Mouse (Mus musculus) heart, postnatal 36 days (tissue): Measurements from ENCODE around the gene Klhdc1. TPM values are rescaled to one million over a fixed set of nuclear protein-coding genes. Genes with fewer than 3 reads are reported as not detected.

Experiments
- DNase-seq, 2 experiments: peaks; one replicate each; pipeline ENCODE4 v3.0.0; 2021 to 2022
- intact Hi-C: fragments of 180-260 bp; cut with DNase I; formaldehyde crosslinking; loops from one replicate; pipeline ENCODE4 v1.15.1; 2025
- total RNA-seq, 2 experiments: library from RNA; stranded (reverse); gene quantifications; 2 replicates each; pipeline ENCODE4 v1.2.3; 2021

Klhdc1 gene
- total RNA-seq, 2 experiments from 2014 or later: 35.7 to 37.2 TPM

DNA sequence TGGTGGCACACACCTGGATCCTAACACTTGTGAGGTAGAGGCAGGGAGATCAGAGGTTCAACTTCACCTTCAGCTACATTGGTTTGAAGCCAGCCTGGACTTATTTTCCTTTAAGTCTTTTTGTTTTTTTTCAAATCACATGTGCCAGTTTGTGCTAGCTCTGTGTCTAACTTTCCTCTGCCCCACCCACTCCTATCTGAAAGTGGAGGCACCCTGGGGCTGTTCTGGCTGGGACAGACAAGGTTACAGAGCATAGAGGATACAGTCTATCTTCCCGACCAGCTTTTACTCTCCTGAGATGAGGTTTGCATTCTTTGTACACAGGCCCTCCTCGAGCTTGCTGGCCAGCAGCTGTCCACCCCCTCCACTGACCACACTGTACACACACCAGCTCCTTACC lies 52.8 kb downstream of the Klhdc1 start:
- no peak for DNase-seq
- intact Hi-C loops: no loop called here

DNA sequence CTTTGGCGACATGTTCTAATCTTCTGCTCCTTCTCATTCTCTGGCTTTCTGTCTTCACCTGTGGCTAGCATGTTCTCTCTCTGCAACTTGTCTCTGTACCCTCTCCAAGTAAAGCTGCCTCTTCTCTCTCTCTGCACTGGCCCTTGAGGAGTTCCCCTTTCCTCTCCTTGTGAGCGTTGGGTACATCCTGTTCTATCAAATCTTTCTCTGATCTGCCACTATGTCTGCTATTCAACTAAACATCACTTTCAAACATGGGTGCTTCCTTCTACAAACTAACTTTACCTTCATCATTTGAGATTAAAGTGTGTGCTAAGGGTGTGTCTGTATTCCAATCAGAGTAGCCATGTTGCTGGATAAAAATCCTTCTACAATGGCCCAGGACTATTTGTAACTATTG lies 54.0 kb downstream of the Klhdc1 start:
- intact Hi-C loops: loop anchor here (5.0 kb wide), 2 partner anchors 68 to 98 kb away; partner anchors contain the start of genes Dnaaf2, Gm49383 and Pole2

DNA sequence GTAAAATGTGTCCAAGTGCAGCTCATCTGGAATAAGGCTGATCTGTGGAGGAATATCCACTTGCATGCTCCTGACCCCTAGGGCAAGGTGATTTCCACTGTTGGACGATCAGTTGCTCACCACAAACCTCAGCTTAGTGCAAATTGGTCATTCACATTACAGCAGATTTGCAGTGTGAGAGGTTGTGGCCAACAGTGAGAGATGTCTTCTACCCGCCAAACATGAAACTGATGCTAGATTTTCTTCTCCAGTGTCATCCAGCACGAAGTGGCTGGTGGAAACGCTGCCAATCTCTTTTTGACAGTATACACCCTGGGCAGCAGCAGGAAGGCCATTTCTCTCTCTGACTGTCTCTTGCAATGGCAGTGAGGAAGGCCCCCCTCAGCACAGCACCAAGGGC lies 54.7 kb downstream of the Klhdc1 start:
- intact Hi-C loops: loop anchor here (2.0 to 5.0 kb wide), 3 partner anchors 55 to 98 kb away; partner anchors contain the start of genes Dnaaf2, Gm49383, Klhdc1 and Pole2
- no peak for DNase-seq

More for the DNA sequence above, 54.0 kb downstream of the Klhdc1 start:
- no peak for DNase-seq

DNA sequence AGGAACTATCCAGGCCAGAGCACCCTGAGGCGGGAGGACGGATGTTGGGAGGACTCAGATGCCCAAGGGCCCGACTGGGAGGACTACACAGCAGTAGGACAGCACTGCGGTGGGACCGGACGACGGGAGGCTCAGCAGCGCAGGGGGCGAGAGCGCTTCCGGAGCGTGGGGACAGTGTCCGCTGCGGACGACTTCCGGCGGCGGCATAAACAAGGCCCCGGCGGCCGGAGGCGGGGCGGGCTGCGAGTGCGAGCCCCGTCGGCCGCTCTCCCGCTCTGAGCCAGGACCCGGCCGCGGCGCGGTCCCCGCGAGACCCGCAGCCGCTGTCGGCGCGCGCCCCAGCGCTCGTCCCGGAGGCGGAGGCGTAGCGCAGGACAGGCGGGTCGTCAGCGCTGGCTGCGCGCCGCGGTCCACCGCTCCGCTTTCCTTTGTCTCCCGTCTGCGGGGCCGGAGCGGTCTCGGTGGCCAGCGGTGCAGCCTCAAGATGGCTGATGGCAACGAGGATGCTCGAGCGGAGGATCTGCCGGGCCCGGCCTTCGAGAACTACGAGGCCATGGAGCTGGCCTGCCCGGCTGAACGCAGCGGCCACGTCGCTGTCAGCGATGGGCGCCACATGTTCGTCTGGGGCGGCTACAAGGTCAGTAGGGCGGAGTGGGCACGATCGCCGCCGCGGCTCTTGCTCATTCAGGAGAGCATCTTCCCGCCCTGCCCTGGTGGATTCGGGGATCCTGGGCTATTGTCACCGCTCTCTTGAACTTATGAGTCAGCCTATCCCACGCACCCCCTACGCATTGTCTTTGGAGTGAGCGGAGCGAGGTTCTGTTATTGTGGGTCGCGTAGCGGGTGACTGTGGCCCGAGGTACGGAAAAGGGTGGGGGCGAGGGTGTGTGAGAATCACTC lies 55.8 kb downstream of the Klhdc1 start, which contains the start of gene Klhdc2:
TSS of gene Klhdc2 (plus strand) at position 171 of the 900 bp plus-strand sequence.
- intact Hi-C loops: loop anchor here (2.0 to 5.0 kb wide), 3 partner anchors 56 to 99 kb away; partner anchors contain the start of genes Dnaaf2, Gm49383, Klhdc1 and Pole2
- peak; percentile 85 to 89 for DNase-seq

DNA sequence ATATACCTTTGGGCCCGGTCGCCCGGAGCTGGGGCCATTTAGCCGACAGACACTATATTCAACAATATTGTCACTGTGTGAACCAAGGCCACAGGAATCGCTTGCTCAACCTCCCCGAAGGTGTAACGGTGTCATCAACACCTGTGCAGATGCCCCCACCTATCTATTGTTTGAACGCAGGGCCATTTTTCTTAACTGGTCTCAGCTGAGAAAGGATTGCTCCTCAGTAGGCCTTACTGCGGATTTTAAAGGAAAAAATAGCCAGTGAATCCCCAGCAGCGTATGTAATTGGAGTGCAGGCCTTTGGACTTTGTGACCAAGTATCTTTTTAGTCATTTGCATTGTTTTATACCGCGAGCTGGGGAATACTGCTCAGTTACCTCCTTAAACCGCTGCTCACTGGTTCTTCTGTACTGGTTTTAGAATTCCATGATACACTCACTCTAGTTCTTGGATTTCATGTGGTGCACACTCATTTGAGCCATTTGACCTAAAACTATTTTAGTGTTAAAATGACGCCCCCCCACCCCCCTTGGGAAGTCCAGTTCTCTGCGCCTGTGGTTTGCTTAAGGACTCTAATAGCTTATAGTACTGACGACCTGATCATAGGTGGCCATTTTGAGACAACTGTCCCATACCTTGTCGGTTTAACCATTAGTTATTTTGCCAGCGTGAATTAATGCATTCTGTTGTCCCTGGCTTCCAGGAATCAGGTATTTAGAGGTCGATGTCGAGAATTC lies 56.6 kb downstream of the Klhdc1 start:
- DNase-seq: no peak
- intact Hi-C loops: loop anchor here (2.0 to 5.0 kb wide), 3 partner anchors 57 to 100 kb away; partner anchors contain the start of genes Dnaaf2, Gm49383, Klhdc1 and Pole2

DNA sequence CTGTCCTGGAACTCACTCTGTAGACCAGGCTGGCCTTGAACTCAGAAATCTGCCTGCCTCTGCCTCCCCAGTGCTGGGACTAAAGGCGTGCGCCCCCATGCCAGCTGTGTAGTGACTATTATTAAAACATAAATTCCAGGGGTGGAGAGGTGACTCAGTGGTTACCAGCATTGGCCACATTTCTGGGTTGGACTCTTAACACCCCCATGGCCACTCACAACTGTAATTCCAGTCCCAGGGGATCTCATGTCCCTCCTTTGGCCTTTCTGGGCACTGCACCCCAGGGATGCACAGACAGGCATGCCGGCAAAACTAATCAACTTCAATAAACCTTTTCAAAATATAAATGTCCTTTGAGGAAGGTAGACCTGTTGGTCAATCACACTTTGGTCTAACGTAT lies 57.3 kb downstream of the Klhdc1 start:
- no peak for DNase-seq
- intact Hi-C loops: loop anchor here (5.0 kb wide), 2 partner anchors 71 to 101 kb away; partner anchors contain the start of genes Dnaaf2, Gm49383 and Pole2

DNA sequence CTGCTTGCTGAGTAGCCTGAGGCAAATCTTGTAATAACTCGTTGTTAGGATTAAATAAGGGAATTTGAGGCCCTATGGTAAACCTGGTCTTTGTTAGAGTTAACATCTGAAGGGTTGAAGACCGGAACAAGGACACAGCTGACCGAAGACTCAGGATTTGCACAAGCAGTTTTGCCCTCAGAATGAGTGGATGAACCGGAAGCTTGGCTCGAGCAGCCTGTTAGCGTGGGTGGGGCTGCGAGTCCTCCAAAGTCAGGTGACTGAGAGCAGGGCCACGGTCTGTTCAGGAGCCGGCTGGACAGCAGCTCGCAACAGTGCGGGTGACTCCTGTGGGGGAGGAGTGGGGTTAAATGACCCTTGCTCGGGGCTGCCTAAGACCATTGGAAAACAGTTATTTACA lies 58.3 kb downstream of the Klhdc1 start:
- intact Hi-C loops: loop anchor here (5.0 kb wide), 2 partner anchors 72 to 102 kb away; partner anchors contain the start of genes Dnaaf2, Gm49383 and Pole2
- DNase-seq: peak; percentile 39

DNA sequence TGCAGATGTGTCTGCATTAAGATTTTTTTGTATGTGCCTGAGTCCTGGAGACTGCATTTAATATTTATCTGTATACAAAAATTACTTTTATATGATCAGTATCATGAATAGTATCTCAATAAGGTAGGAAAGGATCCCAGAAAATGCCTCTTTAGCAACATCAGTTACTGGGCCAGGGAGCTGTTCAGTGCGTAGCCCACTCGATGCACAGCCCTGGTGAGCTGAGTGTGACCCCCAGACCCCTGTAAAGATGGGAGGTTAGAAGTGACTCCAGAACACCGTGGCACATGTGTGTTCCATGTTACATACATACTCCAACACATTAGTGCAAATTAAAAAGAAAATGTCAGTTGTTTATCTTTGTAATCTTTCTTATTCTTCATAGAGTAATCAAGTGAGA lies 58.9 kb downstream of the Klhdc1 start:
- no peak for DNase-seq
- intact Hi-C loops: loop anchor here (5.0 kb wide), 2 partner anchors 73 to 103 kb away; partner anchors contain the start of genes Dnaaf2, Gm49383 and Pole2

DNA sequence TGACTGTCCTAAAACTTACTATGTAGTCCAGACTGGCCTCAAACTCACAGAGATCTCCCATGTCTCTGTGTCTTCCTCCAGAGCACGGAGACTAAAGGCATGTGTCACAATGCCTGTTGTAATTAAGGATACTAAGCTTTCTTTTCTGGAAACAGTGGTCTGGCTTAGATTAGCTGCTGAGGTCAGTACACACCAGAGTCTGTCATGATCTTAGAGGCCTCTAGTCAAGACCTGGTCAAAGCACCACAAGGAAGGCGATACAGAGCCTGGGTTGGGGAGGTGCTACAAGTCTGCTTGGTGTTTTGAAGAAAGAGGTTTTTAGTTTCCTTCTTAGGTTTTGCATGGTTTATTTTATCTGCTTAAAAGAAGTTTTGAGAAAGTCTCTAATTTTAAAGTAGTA lies 59.4 kb downstream of the Klhdc1 start:
- intact Hi-C loops: no loop called here

DNA sequence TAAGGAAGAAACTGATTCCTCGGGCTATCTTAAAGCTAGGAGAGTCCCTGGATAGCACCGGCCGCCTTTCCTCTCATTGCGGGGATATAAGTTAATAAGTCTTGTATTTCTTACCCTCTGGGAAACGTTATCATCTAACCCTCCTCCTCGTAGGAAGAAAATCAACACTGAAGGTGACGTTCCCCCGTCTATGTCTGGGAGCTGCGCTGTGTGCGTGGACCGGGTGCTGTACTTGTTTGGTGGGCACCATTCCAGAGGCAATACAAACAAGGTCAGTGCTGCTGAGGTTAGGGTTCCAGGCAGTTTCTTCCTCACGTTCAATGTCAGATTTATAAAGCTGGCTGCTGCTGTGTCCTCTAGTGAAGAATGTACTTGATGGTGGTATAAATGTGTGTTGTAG lies 61.2 kb downstream of the Klhdc1 start:
- intact Hi-C loops: no loop called here
- no peak for DNase-seq

More for the DNA sequence above, 59.4 kb downstream of the Klhdc1 start:
- no peak for DNase-seq

DNA sequence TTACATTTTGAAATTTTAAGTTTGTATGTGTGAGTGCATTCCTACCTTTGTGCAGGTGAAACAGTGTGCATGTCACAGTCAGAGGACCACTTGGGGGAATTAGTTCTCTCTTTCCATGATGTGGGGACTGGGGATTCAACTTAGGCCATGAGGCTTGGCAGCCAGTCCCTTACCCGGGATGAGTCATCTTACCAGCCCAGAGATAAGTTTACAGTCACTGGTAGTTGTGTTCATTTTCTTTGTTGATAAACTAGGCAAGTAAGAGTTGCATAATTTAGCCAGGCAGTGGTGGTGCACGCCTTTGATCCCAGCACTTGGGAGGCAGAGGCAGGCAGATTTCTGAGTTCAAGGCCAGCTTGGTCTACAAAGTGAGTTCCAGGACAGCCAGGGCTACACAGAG lies 63.1 kb downstream of the Klhdc1 start:
- intact Hi-C loops: no loop called here
- DNase-seq: no peak

DNA sequence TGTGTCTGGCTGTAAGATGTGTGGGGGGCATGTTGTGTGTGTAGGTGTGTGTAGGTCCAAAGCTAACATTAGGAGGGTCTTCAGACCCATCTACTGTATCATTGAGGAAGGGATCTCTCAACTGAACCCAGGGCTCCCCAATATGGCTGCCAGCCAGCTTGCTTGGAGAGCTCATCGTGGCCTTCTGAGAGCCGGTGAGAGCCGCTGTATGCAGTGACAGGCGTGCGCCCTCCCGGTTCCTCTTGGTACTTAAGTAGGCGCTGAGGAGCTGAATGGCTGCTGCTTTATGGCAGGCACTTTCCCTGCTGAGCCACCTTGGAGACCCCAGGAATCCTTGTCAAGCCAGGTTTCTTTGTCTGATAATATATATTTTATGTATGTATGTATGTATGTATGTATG lies 65.4 kb downstream of the Klhdc1 start:
- DNase-seq: no peak
- intact Hi-C loops: loop anchor here (5.0 kb wide), 1 partner anchor 41 kb away; no protein-coding TSS in a partner anchor

DNA sequence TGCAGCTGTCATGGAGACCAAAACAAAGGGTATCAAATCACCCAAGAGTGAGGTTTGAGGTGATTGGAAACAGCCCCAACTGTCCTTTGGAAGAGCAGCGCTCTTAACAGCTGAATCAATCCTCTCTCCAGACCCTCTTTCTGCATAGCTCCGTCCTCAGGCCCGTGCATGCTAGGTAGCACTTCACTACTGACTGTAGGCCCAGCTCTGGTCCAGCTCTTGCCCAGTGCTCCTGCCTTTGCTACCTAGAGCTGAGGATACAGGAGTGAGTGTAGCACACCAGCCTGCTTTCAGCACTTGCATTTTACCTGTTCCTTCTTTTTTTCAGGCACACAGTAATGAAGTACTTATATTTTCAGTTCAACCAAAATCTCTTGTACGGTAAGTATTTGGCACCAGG lies 68.7 kb downstream of the Klhdc1 start:
- DNase-seq: no peak
- intact Hi-C loops: loop anchor here (5.0 kb wide), 1 partner anchor 38 kb away; no protein-coding TSS in a partner anchor

DNA sequence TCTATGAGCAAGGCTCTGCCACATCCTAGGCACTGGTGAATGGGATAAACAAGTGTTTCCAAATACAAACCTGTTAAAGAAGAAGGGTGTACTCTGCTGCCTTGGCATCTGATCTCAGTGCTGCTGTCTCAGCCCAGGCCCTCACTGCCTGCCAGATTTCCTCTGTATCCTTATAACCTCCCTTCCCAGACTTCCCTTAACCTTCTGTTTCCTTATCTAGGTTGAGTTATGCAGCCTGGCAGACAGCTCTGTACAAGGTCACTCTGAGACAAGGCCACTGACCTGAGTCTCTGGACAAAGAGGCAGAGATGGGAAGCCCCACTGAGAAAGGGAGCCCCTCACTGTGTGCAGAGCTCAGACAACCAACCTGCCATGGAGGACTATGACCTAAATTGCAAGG lies 77.5 kb downstream of the Klhdc1 start:
- no peak for DNase-seq
- intact Hi-C loops: no loop called here

DNA sequence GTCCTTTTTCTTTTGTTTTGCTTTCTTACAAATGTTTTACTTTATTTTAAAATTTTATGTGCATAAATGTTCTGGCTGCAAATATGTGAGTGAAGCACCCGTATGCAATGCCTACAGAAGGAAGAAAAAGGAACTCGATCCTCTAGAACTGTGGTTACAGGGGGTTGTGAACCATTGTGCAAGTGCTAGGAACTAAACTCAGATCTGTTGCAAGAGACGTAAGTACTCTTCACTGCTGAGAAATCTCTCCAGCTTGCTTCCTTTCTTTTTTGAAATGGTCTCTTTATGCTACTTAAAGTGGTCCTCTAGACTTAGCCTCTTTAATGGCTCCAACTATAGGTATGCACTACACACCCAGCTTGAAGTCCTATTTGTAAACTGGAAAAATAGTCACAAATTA lies 90.2 kb downstream of the Klhdc1 start:
- intact Hi-C loops: no loop called here

DNA sequence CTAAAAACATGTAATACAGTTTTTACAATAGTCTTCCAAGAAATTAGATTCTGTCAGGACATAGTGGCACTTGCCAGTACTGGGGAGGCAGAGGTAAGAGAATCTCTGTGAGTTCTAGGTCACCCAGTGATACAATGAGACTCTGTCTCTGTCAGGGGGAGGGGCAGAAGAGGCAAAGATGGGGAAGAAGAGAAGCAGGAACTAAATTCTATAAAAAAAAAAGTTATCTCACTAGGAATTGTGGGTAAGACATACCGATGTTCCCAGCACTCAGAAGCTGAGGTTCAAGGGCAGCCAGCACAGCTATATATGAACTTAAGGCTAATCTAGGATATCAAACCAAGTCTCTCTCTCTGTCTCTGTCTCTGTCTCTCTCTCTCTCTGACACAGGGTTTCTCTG lies 91.2 kb downstream of the Klhdc1 start:
- DNase-seq: no peak
- intact Hi-C loops: no loop called here

More for the DNA sequence above, 90.2 kb downstream of the Klhdc1 start:
- no peak for DNase-seq

DNA sequence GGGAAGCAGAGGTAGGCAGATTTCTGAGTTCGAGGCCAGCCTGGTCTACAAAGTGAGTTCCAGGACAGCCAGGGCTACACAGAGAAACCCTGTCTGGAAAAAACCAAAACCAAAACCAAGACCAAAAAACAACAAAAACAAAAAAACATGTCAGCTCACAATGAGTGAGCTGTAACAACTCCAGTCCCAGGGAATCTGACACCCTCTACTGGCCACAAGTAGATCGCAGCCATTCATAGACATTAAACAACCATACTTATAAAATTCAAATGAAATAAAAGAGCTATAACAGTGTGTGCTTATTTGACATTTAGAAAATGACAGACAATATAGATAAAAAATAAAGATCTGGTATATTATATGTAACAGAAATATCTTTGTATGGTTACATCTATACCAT lies 92.6 kb downstream of the Klhdc1 start:
- peak in 1 of 2 experiments; percentile 24 for DNase-seq
- intact Hi-C loops: no loop called here
